Mouse (Mus musculus) heart, adult 2 months (tissue): ENCODE data around the gene Cyp4f39. TPM values are rescaled to one million over a fixed set of nuclear protein-coding genes. Genes with fewer than 3 reads are reported as not detected.

ENCODE experiments used
- DNase-seq, 2 experiments: peaks; one replicate each; pipeline ENCODE4 v3.0.0; 2021
- H3K27ac ChIP-seq: fragments of 200-600 bp; 2 replicates; pipeline ENCODE4 v1.8.1; 2022
- H3K27me3 ChIP-seq: fragments of 200-500 bp; 2 replicates; pipeline ENCODE4 v1.6.1; 2012; ENCODE audit warnings: mild to moderate bottlenecking, low read length, inconsistent platforms, mixed read lengths; ENCODE audit not compliant: control insufficient read depth, insufficient read depth
- H3K36me3 ChIP-seq: fragments of 200-500 bp; 2 replicates; pipeline ENCODE4 v1.6.1; 2012; ENCODE audit warnings: low read length, inconsistent platforms; ENCODE audit not compliant: control insufficient read depth, insufficient read depth
- H3K4me1 ChIP-seq: fragments of 200-500 bp; 2 replicates; pipeline ENCODE4 v1.6.1; 2011; ENCODE audit warnings: low read length; ENCODE audit not compliant: control insufficient read depth, insufficient read depth
- H3K4me3 ChIP-seq: fragments of 200-600 bp; 2 replicates; pipeline ENCODE4 v1.8.1; 2022
- H3K79me2 ChIP-seq: fragments of 200-500 bp; replicated peaks from 2 replicates; pipeline ENCODE4 v1.6.1; 2012; ENCODE audit warnings: mild to moderate bottlenecking, inconsistent platforms, low read length, moderate library complexity, mixed read lengths; ENCODE audit not compliant: control insufficient read depth, insufficient read depth
- H3K9ac ChIP-seq: fragments of 200-500 bp; 2 replicates; pipeline ENCODE4 v1.6.1; 2012; ENCODE audit warnings: low read depth, mild to moderate bottlenecking, control low read depth, inconsistent platforms, low read length, mixed read lengths
- CTCF ChIP-seq: fragments of 200-600 bp; IDR thresholded peaks from 2 replicates; pipeline ENCODE4 v1.8.1; 2022; ENCODE audit warnings: antibody characterized with exemption, mild to moderate bottlenecking, moderate library complexity
- EP300 ChIP-seq: fragments of 200-500 bp; IDR thresholded peaks from 2 replicates; pipeline ENCODE4 v1.6.1; 2011; ENCODE audit warnings: low read depth, low read length, control low read depth; ENCODE audit not compliant: insufficient read depth
- POLR2A ChIP-seq: fragments of 200-500 bp; IDR thresholded peaks from 2 replicates; pipeline ENCODE4 v1.6.1; 2011; ENCODE audit warnings: mild to moderate bottlenecking, low read depth, low read length, control low read depth; ENCODE audit not compliant: insufficient read depth
- WGBS: fragments of 180-500 bp; shearing (Covaris S2); methylation state at CpG from one replicate; pipeline ENCODE4 v1.1.7; 2018; 5-methylcytosine and 5-hydroxymethylcytosine counted together
- intact Hi-C: fragments of 180-260 bp; cut with DNase I; formaldehyde crosslinking; loops from one replicate; pipeline ENCODE4 v1.15.1; 2025
- polyA plus RNA-seq: library from polyadenylated mRNA; depleted of rRNA; stranded (reverse); fragments of >200 nt; gene quantifications from 2 replicates; pipeline ENCODE4 v1.2.3, GENCODE M21; 2012
- total RNA-seq, 2 experiments: library from RNA; stranded (reverse); gene quantifications; 2 replicates each; pipeline ENCODE4 v1.2.3; 2021

Gene Cyp4f39
- total and polyA plus RNA-seq, 3 experiments, result 0.21 TPM; not detected in 2

DNA sequence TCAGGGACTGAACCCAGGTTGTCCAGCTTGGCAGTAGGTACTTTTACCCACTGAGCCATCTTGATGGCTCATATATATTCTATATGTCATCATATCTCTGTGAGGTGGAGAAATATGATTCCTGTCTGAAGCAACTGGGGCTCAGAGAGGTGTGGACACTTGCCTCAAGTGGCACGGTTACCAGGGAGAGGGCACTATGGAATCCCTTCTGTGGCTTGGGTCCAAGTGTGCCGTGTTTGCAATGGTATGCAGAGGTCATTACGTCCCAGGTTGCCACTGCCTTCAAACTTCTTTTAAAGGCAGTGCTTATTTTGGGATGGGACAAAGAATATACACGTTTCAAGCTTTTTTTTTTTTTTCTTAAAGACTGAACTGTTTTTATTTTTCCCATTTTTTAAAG lies 1.7 kb downstream of the Cyp4f39 start:
- TF ChIP-seq CTCF, result no peak
- no peak for TF ChIP-seq EP300
- no peak for TF ChIP-seq POLR2A
- intact Hi-C loops, result no loop called here
- H3K27ac ChIP-seq, result no peak overlapping the region
- H3K27me3 ChIP-seq, result no peaks in the 10 kb centered on the region; the same call in 1 of the 2 replicates
- no peak for DNase-seq
- no peak overlapping the region for H3K4me3 ChIP-seq
- H3K9ac ChIP-seq, result no peak overlapping the region
- 50% methylated on average over 4 of the region's 4 CpGs for WGBS
- H3K79me2 ChIP-seq, result no peaks in the 10 kb centered on the region
- no peaks in the 10 kb centered on the region for H3K4me1 ChIP-seq
- H3K36me3 ChIP-seq, result no peaks in the 10 kb centered on the region

DNA sequence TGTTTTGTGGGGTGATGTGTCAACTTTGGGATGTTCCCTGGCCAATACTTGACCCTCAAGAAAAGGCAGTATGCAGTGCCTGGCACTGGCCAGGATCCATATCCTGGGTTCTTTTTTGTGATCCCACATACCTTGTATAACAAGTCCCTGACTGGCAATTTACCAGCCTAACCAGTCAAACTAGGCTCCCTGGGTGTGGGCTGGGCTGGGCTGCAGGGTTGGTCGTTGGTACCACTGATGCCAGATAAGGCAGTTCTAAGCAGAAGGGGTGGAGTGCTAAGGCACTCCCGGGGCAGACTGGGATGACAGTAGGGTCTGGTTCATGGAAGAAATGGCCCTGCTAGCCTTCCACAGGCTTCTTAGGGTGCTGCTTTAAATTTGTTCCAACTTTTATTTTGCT lies 2.5 kb downstream of the Cyp4f39 start:
- TF ChIP-seq EP300 (no peak), CTCF (no peak), POLR2A (no peak)

GRCm38 (mm10) chr17:32468494-32468893 lies 16.0 kb downstream of the Cyp4f39 start:
- Histone ChIP-seq H3K4me1 (no peaks in the 10 kb centered on the region), H3K79me2 (no peaks in the 10 kb centered on the region), H3K27me3 (no peaks in the 10 kb centered on the region), H3K9ac (no peak overlapping the region), H3K27ac (no peak overlapping the region), H3K4me3 (no peak overlapping the region), H3K36me3 (no peaks in the 10 kb centered on the region)
- intact Hi-C loops, result no loop called here
- TF ChIP-seq CTCF (no peak), EP300 (no peak), POLR2A (no peak)
- WGBS, result 60% methylated on average over 7 of the region's 7 CpGs
- DNase-seq, result no peak

More for the DNA sequence above, 2.5 kb downstream of the Cyp4f39 start:
- Histone ChIP-seq H3K27ac (no peak overlapping the region), H3K9ac (no peak overlapping the region), H3K27me3 (no peaks in the 10 kb centered on the region; the same call in 1 of the 2 replicates), H3K4me3 (no peak overlapping the region), H3K79me2 (no peaks in the 10 kb centered on the region), H3K4me1 (no peaks in the 10 kb centered on the region), H3K36me3 (no peaks in the 10 kb centered on the region)
- WGBS, result 38% methylated on average over 2 of the region's 2 CpGs
- no peak for DNase-seq
- intact Hi-C loops, result no loop called here

DNA sequence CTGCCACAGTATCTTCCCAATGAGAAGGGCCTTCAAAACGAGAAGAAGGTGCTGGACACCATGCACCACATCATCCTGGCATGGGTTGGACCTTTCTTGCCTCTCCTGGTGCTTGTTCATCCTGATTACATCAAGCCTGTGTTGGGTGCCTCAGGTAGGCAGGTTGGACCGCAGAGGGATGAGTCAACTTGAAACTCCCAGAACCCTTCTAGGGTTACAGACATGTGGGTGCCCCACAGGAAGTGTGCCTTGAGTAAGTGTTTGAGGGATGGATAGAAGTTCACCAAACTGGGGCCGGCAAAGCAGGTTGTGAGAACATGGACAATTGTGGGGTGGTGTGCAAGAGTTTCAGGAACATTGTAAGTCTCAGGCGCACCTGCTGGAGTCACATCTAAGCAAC lies 18.3 kb downstream of the Cyp4f39 start:
- intact Hi-C loops, result no loop called here
- no peak overlapping the region for H3K4me3 ChIP-seq
- no peaks in the 10 kb centered on the region for H3K79me2 ChIP-seq
- TF ChIP-seq POLR2A (no peak), CTCF (no peak), EP300 (no peak)
- DNase-seq, result no peak
- no peaks in the 10 kb centered on the region for H3K27me3 ChIP-seq
- H3K4me1 ChIP-seq, result no peaks in the 10 kb centered on the region
- no peak overlapping the region for H3K9ac ChIP-seq
- WGBS, result 80% methylated on average over 4 of the region's 4 CpGs
- no peaks in the 10 kb centered on the region for H3K36me3 ChIP-seq
- H3K27ac ChIP-seq, result no peak overlapping the region

GRCm38 (mm10) chr17:32472176-32472575 lies 19.7 kb downstream of the Cyp4f39 start:
- no peak for DNase-seq
- H3K79me2 ChIP-seq, result no peaks in the 10 kb centered on the region
- no peak overlapping the region for H3K9ac ChIP-seq
- H3K4me3 ChIP-seq, result no peak overlapping the region
- no peak for TF ChIP-seq EP300
- TF ChIP-seq CTCF, result no peak
- no peak for TF ChIP-seq POLR2A
- no peak overlapping the region for H3K27ac ChIP-seq
- H3K36me3 ChIP-seq, result no peaks in the 10 kb centered on the region
- 55% methylated on average over 7 of the region's 7 CpGs for WGBS
- no peaks in the 10 kb centered on the region for H3K4me1 ChIP-seq
- intact Hi-C loops, result no loop called here
- H3K27me3 ChIP-seq, result no peaks in the 10 kb centered on the region

GRCm38 (mm10) chr17:32474954-32475560 lies 22.5 kb downstream of the Cyp4f39 start:
- no peak for DNase-seq
- Histone ChIP-seq H3K4me3 (no peak overlapping the region), H3K9ac (no peak overlapping the region), H3K27me3 (no peaks in the 10 kb centered on the region), H3K4me1 (no peaks in the 10 kb centered on the region), H3K27ac (no peak overlapping the region), H3K36me3 (no peaks in the 10 kb centered on the region), H3K79me2 (no peaks in the 10 kb centered on the region)
- WGBS, result 69% methylated on average over 5 of the region's 5 CpGs
- TF ChIP-seq CTCF (no peak), POLR2A (no peak), EP300 (no peak)
- intact Hi-C loops, result no loop called here
